Mouse (Mus musculus): ENCODE results near the gene Scd2.

- TF ChIP-seq CTCF (IDR thresholded peaks at IDR 0.05; ENCODE audit: control insufficient read depth, insufficient read depth, insufficient replicate concordance, low read depth, low read length) (no peak), POLR2A (IDR thresholded peaks at IDR 0.05; ENCODE audit: control insufficient read depth, low read depth, low read length) (no peak)
Observed at GRCm38 (mm10) chr19:44316752-44317315, 23.4 kb downstream of the Scd2 start.

Measured in testis, adult 2 months (tissue).